In genomic region chr19:33366661-33367060, GRCm38 (mm10) we compare ENCODE assay signal across 8 mouse cellular contexts. TPM values are rescaled to one million over a fixed set of nuclear protein-coding genes. Genes with fewer than 3 reads are reported as not detected.
A peak's percentile ranks its signal among the peaks of the same experiment; 100 is the strongest.
DNase-seq lines count a peak whose midpoint lies in the region.

No protein-coding gene starts in this region.

- H3K36me3 ChIP-seq in limb, embryonic 10.5 days: no peaks in the 10 kb centered on the region

- no peaks in the 10 kb centered on the region for H3K27me3 ChIP-seq in limb, embryonic 10.5 days (ENCODE audit: low read depth, poor library complexity, severe bottlenecking)

- H3K4me3 ChIP-seq in limb, embryonic 10.5 days: no peak overlapping the region

- H3K4me1 ChIP-seq in limb, embryonic 10.5 days: no peaks in the 10 kb centered on the region

- DNase-seq in 3T3-L1 (ENCODE audit: low read depth, low spot score) (peak; percentile 84), ZHBTc4 (ENCODE audit: low read depth, low spot score) (peak; percentile 78)
- peak; percentile 71 to 85 for DNase-seq in cerebellum, postnatal 25 days
- peak; percentile 76 to 79 for DNase-seq in frontal cortex, postnatal 36 days (ENCODE audit: low spot score in 2 of 2)
- peak; percentile 29 to 57 for DNase-seq in kidney, adult 8-10 months
- peak; percentile 74 for DNase-seq in limb, embryonic 10.5 days (ENCODE audit: low spot score)
- DNase-seq in naive thymus-derived CD4-positive, alpha-beta T cell, adult 2 months (ENCODE audit: low read depth): peak; percentile 81
- peak; percentile 55 to 82 for DNase-seq in spleen, postnatal 4 days (ENCODE audit: low spot score in 2 of 2)

- no peak overlapping the region for H3K27ac ChIP-seq in limb, embryonic 10.5 days

- no peaks in the 10 kb centered on the region for H3K9me3 ChIP-seq in limb, embryonic 10.5 days (replicated peaks)

- 18% methylated on average over 3 of the region's 3 CpGs for WGBS in limb, embryonic 10.5 days

RNA-seq across cellular contexts. Expression of gene Rnls, which starts 25.4 kb away (rescaled TPM):
- 4.0 and 4.9 TPM in 2 replicates for polyA plus RNA-seq in limb, embryonic 10.5 days (2016; fragmentation: Nextera tagmentation; extraction: Ambion mirVana)
